Mouse (Mus musculus) hindbrain, embryonic 11.5 days (tissue): Measurements from ENCODE around the gene Frmd4b. TPM values are rescaled to one million over a fixed set of nuclear protein-coding genes. Genes with fewer than 3 reads are reported as not detected.

ENCODE experiments used
- ATAC-seq: fragments of 200-750 bp; cut with Nextera tagmentation; 2 replicates; pipeline ENCODE4 v1.8.0; 2017; ENCODE audit warnings: mild to moderate bottlenecking, moderate TSS enrichment, moderate library complexity; ENCODE audit not compliant: low FRiP score
- DNase-seq: peaks from one replicate; pipeline ENCODE4 v3.0.0-alpha.2; 2015; ENCODE audit warnings: low spot score
- H3K27ac ChIP-seq: fragments of 300-500 bp; sonication (generic); 2 replicates; pipeline ENCODE4 v1.5.1; 2014; ENCODE audit warnings: mild to moderate bottlenecking, low read depth, low read length
- H3K27me3 ChIP-seq: fragments of 300-500 bp; sonication (generic); 2 replicates; pipeline ENCODE4 v1.6.1; 2014; ENCODE audit warnings: mild to moderate bottlenecking, low read length, moderate library complexity, mixed read lengths; ENCODE audit not compliant: control insufficient read depth, insufficient read depth
- H3K36me3 ChIP-seq: fragments of 300-500 bp; sonication (generic); 2 replicates; pipeline ENCODE4 v1.6.1; 2014; ENCODE audit warnings: mild to moderate bottlenecking, low read length, moderate library complexity, mixed read lengths; ENCODE audit not compliant: control insufficient read depth, insufficient read depth
- H3K4me1 ChIP-seq: fragments of 300-500 bp; sonication (generic); replicated peaks from 2 replicates; pipeline ENCODE4 v1.6.1; 2014; ENCODE audit warnings: low read length, mixed read lengths; ENCODE audit not compliant: control insufficient read depth, insufficient read depth
- H3K4me2 ChIP-seq: fragments of 300-500 bp; sonication (generic); replicated peaks from 2 replicates; pipeline ENCODE4 v1.6.1; 2014; ENCODE audit warnings: mild to moderate bottlenecking, low read depth, low read length
- H3K4me3 ChIP-seq: fragments of 300-500 bp; sonication (generic); 2 replicates; pipeline ENCODE4 v1.5.1; 2014; ENCODE audit warnings: low read depth, low read length
- H3K9ac ChIP-seq: fragments of 300-500 bp; sonication (generic); 2 replicates; pipeline ENCODE4 v1.6.1; 2014; ENCODE audit warnings: low read depth, low read length
- H3K9me3 ChIP-seq: fragments of 300-500 bp; sonication (generic); 2 replicates; pipeline ENCODE4 v1.6.1; 2016; ENCODE audit warnings: low read length; ENCODE audit not compliant: control insufficient read depth
- WGBS: fragments of 180-500 bp; shearing (Covaris S2); extraction: QIAGEN DNeasy Blood & Tissue Kit; methylation state at CpG from one replicate; pipeline ENCODE4 v1.1.7; 2014; 5-methylcytosine and 5-hydroxymethylcytosine counted together
- polyA plus RNA-seq: library from polyadenylated mRNA; unstranded; fragments of >200 nt; fragmentation: Nextera tagmentation; extraction: Ambion mirVana; gene quantifications from 2 replicates; pipeline ENCODE4 v1.2.1, GENCODE M21; 2014

Gene Frmd4b
- polyA plus RNA-seq, 1 experiment from 2014 or later: 50.5 TPM

GRCm38 (mm10) chr6:97307231-97307630, 310.1 kb downstream of the Frmd4b start:
- H3K36me3 ChIP-seq: no peaks in the 10 kb centered on the region
- WGBS: 83% methylated on average over 8 of the region's 8 CpGs
- 0 out of 2 replicates have a peak, but pooled peaks cover 3% of the 10 kb centered on the region for H3K4me1 ChIP-seq
- H3K9me3 ChIP-seq: no peaks in the 10 kb centered on the region
- no peak overlapping the region for H3K9ac ChIP-seq
- H3K4me2 ChIP-seq: no peak overlapping the region
- H3K27me3 ChIP-seq: no peaks in the 10 kb centered on the region
- H3K27ac ChIP-seq: no peak overlapping the region
- no peak for DNase-seq
- no peak overlapping the region for H3K4me3 ChIP-seq
- ATAC-seq: no peak

GRCm38 (mm10) chr6:97306351-97306750, 311.0 kb downstream of the Frmd4b start:
- Histone ChIP-seq H3K4me1 (0 out of 2 replicates have a peak, but pooled peaks cover under 1% of the 10 kb centered on the region), H3K36me3 (no peaks in the 10 kb centered on the region), H3K27ac (no peak overlapping the region), H3K9ac (no peak overlapping the region), H3K4me3 (no peak overlapping the region), H3K4me2 (no peak overlapping the region), H3K9me3 (no peaks in the 10 kb centered on the region), H3K27me3 (no peaks in the 10 kb centered on the region)
- WGBS: 91% methylated on average over 11 of the region's 11 CpGs
- DNase-seq: no peak
- no peak for ATAC-seq

- no peak overlapping the region for H3K27ac ChIP-seq
- H3K27me3 ChIP-seq: no peaks in the 10 kb centered on the region
- no peak for ATAC-seq
- H3K4me3 ChIP-seq: no peak overlapping the region
- no peak for DNase-seq
- no peaks in the 10 kb centered on the region for H3K36me3 ChIP-seq
- WGBS: 95% methylated on average over 7 of the region's 7 CpGs
- no peaks in the 10 kb centered on the region for H3K4me1 ChIP-seq
- H3K9ac ChIP-seq: no peak overlapping the region
- H3K4me2 ChIP-seq: no peak overlapping the region
- H3K9me3 ChIP-seq: no peaks in the 10 kb centered on the region
Observed at GRCm38 (mm10) chr6:97305491-97305890, 311.9 kb downstream of the Frmd4b start.

- H3K9me3 ChIP-seq: no peaks in the 10 kb centered on the region
- no peaks in the 10 kb centered on the region for H3K36me3 ChIP-seq
- ATAC-seq (no peak), DNase-seq (no peak)
- H3K4me3 ChIP-seq: no peak overlapping the region
- no peak overlapping the region for H3K4me2 ChIP-seq
- H3K27ac ChIP-seq: no peak overlapping the region
- no peaks in the 10 kb centered on the region for H3K4me1 ChIP-seq
- H3K9ac ChIP-seq: no peak overlapping the region
- no peaks in the 10 kb centered on the region for H3K27me3 ChIP-seq
- 73% methylated on average over 11 of the region's 11 CpGs for WGBS
Observed at GRCm38 (mm10) chr6:97305010-97305409, 312.3 kb downstream of the Frmd4b start.

GRCm38 (mm10) chr6:97303277-97304109, 313.8 kb downstream of the Frmd4b start:
- ATAC-seq (no peak), DNase-seq (no peak)
- H3K27ac ChIP-seq: no peak overlapping the region
- no peak overlapping the region for H3K9ac ChIP-seq
- WGBS: 89% methylated on average over 9 of the region's 9 CpGs
- no peaks in the 10 kb centered on the region for H3K27me3 ChIP-seq
- H3K4me1 ChIP-seq: no peaks in the 10 kb centered on the region
- H3K36me3 ChIP-seq: no peaks in the 10 kb centered on the region
- no peak overlapping the region for H3K4me2 ChIP-seq
- H3K4me3 ChIP-seq: no peak overlapping the region
- no peaks in the 10 kb centered on the region for H3K9me3 ChIP-seq

- Histone ChIP-seq H3K4me1 (no peaks in the 10 kb centered on the region), H3K27me3 (no peaks in the 10 kb centered on the region), H3K9ac (no peak overlapping the region), H3K27ac (no peak overlapping the region), H3K4me2 (no peak overlapping the region), H3K9me3 (no peaks in the 10 kb centered on the region), H3K36me3 (no peaks in the 10 kb centered on the region), H3K4me3 (no peak overlapping the region)
- WGBS: 87% methylated on average over 7 of the region's 7 CpGs
- DNase-seq (no peak), ATAC-seq (no peak)
Observed at GRCm38 (mm10) chr6:97302303-97302702, 315.0 kb downstream of the Frmd4b start.

GRCm38 (mm10) chr6:97300659-97301058, 316.7 kb downstream of the Frmd4b start:
- no peak overlapping the region for H3K27ac ChIP-seq
- no peak overlapping the region for H3K4me2 ChIP-seq
- H3K9me3 ChIP-seq: no peaks in the 10 kb centered on the region
- H3K27me3 ChIP-seq: no peaks in the 10 kb centered on the region
- no peak for DNase-seq
- ATAC-seq: no peak
- H3K4me1 ChIP-seq: no peaks in the 10 kb centered on the region
- H3K4me3 ChIP-seq: no peak overlapping the region
- no peaks in the 10 kb centered on the region for H3K36me3 ChIP-seq
- WGBS: 94% methylated on average over 6 of the region's 6 CpGs
- H3K9ac ChIP-seq: no peak overlapping the region

GRCm38 (mm10) chr6:97300180-97300579, 317.2 kb downstream of the Frmd4b start:
- Histone ChIP-seq H3K4me2 (no peak overlapping the region), H3K4me3 (no peak overlapping the region), H3K9ac (no peak overlapping the region), H3K9me3 (no peaks in the 10 kb centered on the region), H3K27ac (no peak overlapping the region), H3K4me1 (no peaks in the 10 kb centered on the region), H3K36me3 (0 out of 2 replicates have a peak, but pooled peaks cover 4% of the 10 kb centered on the region), H3K27me3 (no peaks in the 10 kb centered on the region)
- WGBS: 94% methylated on average over 6 of the region's 6 CpGs
- ATAC-seq (no peak), DNase-seq (no peak)

- 94% methylated on average over 3 of the region's 3 CpGs for WGBS
- Histone ChIP-seq H3K27ac (no peak overlapping the region), H3K9me3 (no peaks in the 10 kb centered on the region), H3K4me1 (no peaks in the 10 kb centered on the region), H3K36me3 (peaks cover 6% of the 10 kb centered on the region; the same call in 1 of the 2 replicates), H3K27me3 (no peaks in the 10 kb centered on the region), H3K4me3 (no peak overlapping the region), H3K9ac (no peak overlapping the region), H3K4me2 (no peak overlapping the region)
- ATAC-seq: no peak
- DNase-seq: no peak
Observed at GRCm38 (mm10) chr6:97297151-97297550, 320.2 kb downstream of the Frmd4b start.
